Mouse (Mus musculus): ENCODE results near the gene Spryd3.
A peak's percentile ranks its signal among the peaks of the same experiment; 100 is the strongest.
"Not testable (repeated sequence)": the region's sequence is repeated elsewhere in the genome, so short reads cannot be mapped to it uniquely, and the experiment has no call there.

The Spryd3 gene

GRCm38 (mm10) chr15:102099771-102100160 lies 36.3 kb downstream of the Spryd3 start:
- DNase-seq (ENCODE audit: low read depth, low spot score) = no peak

GRCm38 (mm10) chr15:102099260-102099659 lies 36.8 kb downstream of the Spryd3 start:
- no peak for DNase-seq (ENCODE audit: low read depth, low spot score)

DNA sequence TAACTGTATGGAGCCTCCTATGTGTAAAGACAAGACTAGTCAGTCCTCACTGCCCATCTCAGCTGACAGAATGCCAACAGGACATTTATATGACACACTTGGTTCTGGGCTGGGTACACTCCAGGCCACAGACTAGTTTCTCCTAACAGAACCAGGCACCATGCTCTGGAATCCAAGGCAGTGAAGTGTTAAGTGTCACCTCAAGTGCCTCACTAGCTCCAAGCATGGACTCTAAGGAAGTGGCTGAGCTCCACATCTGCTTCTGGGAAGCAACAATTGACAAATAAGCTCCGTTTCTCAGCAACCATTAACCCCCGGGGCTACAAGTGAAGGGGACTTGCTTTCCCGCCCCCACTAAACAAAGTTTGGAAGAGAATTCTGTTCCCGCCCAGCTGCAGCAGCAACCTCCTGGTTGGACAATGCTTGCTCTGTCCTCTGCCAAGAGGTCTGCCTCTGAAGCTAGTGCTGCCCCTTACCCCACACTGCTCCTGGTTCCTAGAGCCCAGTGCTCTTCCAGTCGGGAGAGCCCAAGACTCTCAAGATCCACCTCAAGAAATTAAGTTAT lies 38.0 kb downstream of the Spryd3 start:
- DNase-seq (ENCODE audit: low read depth, low spot score) = peak; percentile 74

DNA sequence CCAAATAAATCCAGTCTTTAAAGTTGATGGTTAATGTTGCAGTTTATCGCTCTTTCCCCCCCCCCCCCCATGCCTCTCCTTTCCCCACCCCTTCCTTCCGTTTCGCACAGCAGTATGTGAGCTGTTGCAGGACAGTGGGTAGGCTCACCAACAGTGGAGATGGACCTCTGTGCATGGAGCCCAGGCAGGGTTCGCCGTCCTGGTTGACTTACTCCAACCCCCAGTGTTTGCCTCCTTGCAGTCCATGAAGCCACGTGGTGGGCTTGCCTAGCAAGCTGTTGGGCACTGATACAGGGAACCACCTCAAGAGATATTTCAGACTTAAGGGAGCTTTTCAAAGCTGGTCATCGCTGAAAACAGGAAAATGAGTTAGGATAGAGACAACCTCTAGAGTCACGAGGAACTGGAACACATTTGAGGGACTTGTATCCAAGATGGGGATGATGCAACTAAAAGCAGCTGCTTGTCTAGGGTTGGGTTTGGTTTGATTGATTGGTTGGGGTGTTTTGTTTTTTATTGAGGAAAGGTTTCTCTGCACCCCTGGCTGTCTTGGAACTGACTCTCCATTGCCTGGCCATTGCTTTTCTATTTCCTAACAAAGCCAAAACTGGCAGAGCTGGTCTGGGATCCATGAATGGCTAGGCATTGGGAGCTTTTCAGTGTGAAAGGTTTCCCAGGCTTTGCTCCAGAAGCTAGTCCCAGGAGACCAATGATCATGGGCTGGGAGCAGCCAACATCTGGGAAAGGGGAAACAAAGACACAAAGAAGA lies 38.7 kb downstream of the Spryd3 start:
- DNase-seq (ENCODE audit: low read depth, low spot score) = no peak

GRCm38 (mm10) chr15:102094988-102095387 lies 41.0 kb downstream of the Spryd3 start:
- no peak for DNase-seq (ENCODE audit: low read depth, low spot score)

- no peak for DNase-seq (ENCODE audit: low read depth, low spot score)
These were observed 41.9 kb downstream of the Spryd3 start for GRCm38 (mm10) chr15:102094157-102094556.

DNA sequence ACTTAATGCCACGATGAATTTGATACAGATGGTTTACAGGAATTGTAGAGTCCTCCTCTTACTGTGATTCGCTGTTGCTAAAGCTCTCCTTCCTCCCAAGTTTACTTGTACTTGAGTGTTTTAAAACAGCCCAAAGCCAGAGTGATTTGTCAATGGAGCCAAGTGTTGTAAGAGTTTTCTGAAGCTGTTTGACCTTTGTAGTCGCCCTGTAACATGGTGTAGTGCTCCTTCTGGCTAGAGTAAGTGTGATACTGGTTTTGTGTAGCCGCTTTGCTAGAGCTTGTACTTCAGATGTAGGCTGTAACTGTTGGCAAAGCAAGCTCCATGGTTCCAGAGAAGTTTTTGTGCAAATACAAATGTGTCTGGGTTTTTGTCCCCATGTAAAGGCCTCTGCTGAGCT lies 43.8 kb downstream of the Spryd3 start:
- DNase-seq (ENCODE audit: low read depth, low spot score) = no peak

DNA sequence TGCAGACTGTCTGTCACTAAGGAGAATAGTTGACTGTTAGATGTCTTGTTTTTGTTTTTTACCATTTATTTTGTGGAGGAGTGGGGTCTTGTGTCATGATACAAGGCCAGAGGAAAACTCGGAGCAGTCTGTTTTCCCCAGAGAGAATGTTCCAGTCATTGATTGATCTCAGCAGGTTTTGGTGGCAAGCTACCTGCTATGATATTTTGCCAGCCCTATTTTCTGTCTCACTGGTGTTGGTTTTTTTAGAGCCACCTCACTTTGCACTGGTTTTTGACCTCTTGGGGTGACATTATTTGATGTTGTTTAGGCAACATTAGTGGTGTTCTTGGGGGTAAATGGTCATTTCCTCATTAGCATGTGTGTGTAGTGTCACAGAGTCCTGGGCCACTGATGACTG lies 44.3 kb downstream of the Spryd3 start:
- DNase-seq (ENCODE audit: low read depth, low spot score) = no peak

DNA sequence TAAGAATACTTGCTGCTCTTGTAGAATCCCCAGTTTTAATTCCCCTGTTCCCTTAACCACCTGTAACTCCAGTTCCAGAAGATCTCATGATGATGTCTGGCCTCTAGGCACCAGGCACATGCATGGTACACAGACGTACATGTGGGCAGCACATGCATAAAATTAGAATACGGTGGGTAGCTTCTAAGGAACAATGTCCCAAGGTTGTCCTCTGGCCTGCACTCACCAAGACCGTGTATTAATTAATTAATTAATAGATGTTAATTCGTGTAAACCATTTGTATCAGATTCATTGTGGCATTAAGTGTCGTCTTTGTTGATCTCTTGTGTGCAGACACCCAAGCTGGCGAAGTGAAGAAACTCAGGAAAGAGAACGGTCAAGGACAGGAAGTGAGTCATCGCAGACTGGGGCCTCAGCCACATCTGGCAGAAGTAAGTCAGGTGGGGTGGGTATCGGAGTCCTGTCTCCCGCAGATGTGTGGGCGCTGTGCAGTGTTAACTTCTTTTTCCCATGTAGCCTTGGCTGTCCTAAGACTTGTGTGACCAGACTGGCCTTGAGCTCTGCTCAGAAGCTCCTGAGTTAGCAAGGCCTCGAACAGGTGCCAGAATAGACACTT lies 44.9 kb downstream of the Spryd3 start:
- DNase-seq (ENCODE audit: low read depth, low spot score) = no peak

DNA sequence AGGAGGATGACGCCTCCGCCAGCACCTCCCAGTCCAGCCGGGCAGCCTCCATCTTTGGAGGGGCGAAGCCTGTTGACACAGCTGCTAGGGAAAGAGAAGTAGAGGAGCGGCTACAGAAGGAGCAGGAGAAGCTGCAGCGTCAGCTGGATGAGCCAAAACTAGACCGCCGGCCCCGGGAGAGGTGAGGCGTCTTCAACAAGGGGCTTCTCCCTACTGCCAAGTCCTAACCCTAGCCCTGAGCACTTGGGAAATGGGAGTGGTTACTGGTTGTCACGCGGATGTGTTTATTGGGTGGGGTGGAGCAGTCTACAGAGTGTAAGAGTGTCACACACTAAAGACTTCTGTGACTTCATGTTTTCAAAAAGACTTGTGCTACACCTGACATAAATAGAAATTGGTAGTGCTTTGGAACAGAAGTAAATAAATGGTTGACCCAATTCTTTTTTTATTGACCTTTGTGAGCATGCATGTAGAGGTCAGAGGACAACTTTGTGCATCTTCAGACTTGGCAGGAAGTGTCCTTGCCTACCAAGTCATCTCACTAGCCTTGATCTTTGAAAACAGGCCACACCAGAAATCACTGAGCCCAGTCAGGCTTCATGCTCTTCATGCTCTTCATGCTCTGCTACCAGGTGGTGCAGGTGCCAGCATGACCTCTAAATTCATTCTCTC lies 46.0 kb downstream of the Spryd3 start:
- no peak for DNase-seq (ENCODE audit: low read depth, low spot score)

DNA sequence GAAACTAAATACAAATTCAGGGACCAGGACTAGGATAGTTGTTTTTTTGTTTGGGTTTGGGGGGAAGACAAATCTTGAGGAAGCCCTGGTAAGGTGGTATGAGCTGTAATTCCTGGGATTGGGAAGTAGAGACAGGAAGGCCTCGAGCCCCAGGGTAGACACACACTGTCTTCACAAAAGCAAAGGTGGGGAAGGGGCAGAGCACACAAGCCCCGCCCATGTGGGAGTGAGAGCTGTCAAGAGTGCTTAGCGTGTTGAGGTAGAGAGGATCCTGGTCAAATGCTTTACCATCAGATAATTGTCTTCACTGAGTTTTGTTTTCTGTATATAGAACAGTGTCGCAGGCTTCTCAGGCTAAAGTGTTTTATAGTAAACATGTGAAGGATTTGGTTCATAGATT lies 53.0 kb downstream of the Spryd3 start:
- no peak for DNase-seq (ENCODE audit: low read depth, low spot score)

DNA sequence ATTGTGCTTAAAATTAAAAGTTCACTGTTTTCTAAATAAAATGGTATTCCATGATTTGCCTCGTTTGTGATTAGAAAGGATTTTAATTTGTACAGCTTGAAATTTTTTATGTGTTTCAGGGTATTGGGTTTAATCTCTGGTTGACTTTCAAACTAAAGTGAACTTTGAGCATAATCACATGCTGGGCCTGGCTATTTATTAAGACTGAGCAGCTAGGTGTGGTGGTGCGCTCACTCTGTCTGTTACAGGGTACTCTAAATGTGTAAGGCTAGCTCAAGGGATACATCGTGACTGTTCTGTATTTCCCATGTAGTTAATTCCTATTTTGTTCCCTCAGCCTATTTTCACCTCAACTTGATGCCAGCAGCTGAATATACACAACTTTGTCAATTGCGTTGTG lies 53.9 kb downstream of the Spryd3 start:
- no peak for DNase-seq (ENCODE audit: low read depth, low spot score)

- DNase-seq (ENCODE audit: low read depth, low spot score) = no peak
These were observed 55.6 kb downstream of the Spryd3 start for GRCm38 (mm10) chr15:102080429-102080828.

GRCm38 (mm10) chr15:102079924-102080323 lies 56.1 kb downstream of the Spryd3 start:
- not testable (repeated sequence) for DNase-seq (ENCODE audit: low read depth, low spot score)

GRCm38 (mm10) chr15:102079221-102079620 lies 56.8 kb downstream of the Spryd3 start:
- no peak for DNase-seq (ENCODE audit: low read depth, low spot score)

- DNase-seq (ENCODE audit: low read depth, low spot score) = no peak
These were observed 58.8 kb downstream of the Spryd3 start for GRCm38 (mm10) chr15:102077111-102077677.

DNA sequence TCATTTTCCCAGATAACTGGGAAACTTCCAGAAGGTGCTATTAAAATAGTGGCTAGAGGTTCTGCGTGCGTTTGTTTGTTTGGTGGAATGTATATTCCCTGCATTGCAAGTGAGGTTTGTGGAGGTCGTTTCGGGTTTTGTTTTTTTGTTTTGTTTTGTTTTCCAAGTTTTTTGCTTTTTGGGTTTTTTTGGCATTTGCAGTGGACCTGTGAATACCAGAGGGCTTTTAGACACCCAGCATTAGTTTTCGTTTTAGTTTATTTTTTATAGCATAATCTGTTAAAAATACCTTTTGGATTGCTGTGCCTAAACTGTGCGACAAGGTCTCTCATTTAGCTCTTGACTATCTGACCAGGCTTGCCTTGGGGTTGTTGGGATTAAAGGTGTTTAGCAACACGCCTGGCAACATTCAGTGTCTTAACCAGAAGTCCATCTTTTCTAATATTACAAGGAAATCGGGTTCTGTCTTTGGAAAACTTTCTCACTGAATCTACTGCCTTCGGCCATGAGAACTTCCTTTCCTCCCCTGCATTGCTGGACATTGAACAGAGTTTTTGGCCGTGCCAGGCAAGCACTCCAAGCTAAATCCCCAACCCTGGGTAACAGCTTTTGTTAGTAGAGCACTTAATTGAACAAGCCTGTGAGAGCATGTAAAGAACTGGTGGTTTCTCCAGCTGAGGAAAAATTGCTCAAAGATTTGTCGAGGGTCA lies 61.0 kb downstream of the Spryd3 start:
- DNase-seq (ENCODE audit: low read depth, low spot score) = no peak

- peak; percentile 41 for DNase-seq (ENCODE audit: low read depth, low spot score)
These were observed 61.8 kb downstream of the Spryd3 start for GRCm38 (mm10) chr15:102074070-102074731.

GRCm38 (mm10) chr15:102073559-102074069 lies 62.4 kb downstream of the Spryd3 start, which contains the start of gene Eif4b:
Gene Eif4b (plus strand): TSS chr15:102073773.
- DNase-seq (ENCODE audit: low read depth, low spot score) = peak; percentile 99

GRCm38 (mm10) chr15:102072963-102073558 lies 63.0 kb downstream of the Spryd3 start:
- no peak for DNase-seq (ENCODE audit: low read depth, low spot score)
